Mouse (Mus musculus): ENCODE results near the gene Slfn8. TPM values are rescaled to one million over a fixed set of nuclear protein-coding genes. Genes with fewer than 3 reads are reported as not detected.
"Not testable (repeated sequence)": the region's sequence is repeated elsewhere in the genome, so short reads cannot be mapped to it uniquely, and the experiment has no call there.

Gene Slfn8
- under 1 TPM; 0.34 to 0.39 TPM for total RNA-seq (2021)

GRCm38 (mm10) chr11:83020621-83021020, at the start of gene Slfn8:
Slfn8 (minus strand) TSS chr11:83020810.
- DNase-seq (ENCODE audit: low spot score in 2 of 2) = no peak
- intact Hi-C loops (cut with DNase I) = no loop called here

GRCm38 (mm10) chr11:83067982-83068694, 47.5 kb upstream of the Slfn8 start:
- DNase-seq (ENCODE audit: low spot score in 2 of 2) = no peak
- intact Hi-C loops (cut with DNase I) = no loop called here

GRCm38 (mm10) chr11:83066640-83067531, 46.3 kb upstream of the Slfn8 start:
- DNase-seq (ENCODE audit: low spot score in 2 of 2) = no peak
- intact Hi-C loops (cut with DNase I) = no loop called here

GRCm38 (mm10) chr11:83065441-83066344, 45.1 kb upstream of the Slfn8 start:
- no peak for DNase-seq (ENCODE audit: low spot score in 2 of 2)

GRCm38 (mm10) chr11:83064946-83065345, 44.3 kb upstream of the Slfn8 start, which contains the start of gene Slfn2:
Slfn2 (plus strand) TSS chr11:83065112.
- intact Hi-C loops (cut with DNase I) = no loop called here
- DNase-seq (ENCODE audit: low spot score in 2 of 2) = no peak

More at GRCm38 (mm10) chr11:83065441-83066344, 45.1 kb upstream of the Slfn8 start:
- intact Hi-C loops (cut with DNase I) = no loop called here

- no peak for DNase-seq (ENCODE audit: low spot score in 2 of 2)
- intact Hi-C loops (cut with DNase I) = no loop called here
Observed at GRCm38 (mm10) chr11:83063941-83064349, 43.3 kb upstream of the Slfn8 start.

DNA sequence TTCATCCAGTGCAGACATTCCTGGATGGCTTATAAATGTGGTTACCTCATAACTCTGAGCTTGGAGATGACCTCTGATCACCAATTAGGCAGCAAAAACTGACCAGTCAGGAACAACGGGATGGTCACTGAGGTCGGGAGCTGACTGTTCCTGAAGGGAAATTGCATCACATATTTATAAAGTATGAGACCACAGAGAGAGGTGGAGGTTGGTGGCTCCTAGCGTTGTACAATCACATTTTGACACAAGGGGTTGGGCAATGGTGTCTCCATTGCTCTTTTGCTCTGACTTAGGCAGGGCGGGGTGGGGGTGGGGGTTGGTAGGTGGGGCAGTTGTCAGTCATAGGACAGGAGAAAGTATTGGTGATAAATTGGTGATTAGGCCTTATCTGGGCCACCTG, 42.5 kb upstream of the Slfn8 start:
- intact Hi-C loops (cut with DNase I) = no loop called here
- DNase-seq (ENCODE audit: low spot score in 2 of 2) = no peak

GRCm38 (mm10) chr11:83061806-83062205, 41.2 kb upstream of the Slfn8 start:
- no peak for DNase-seq (ENCODE audit: low spot score in 2 of 2)
- intact Hi-C loops (cut with DNase I) = no loop called here

GRCm38 (mm10) chr11:83060412-83061020, 39.9 kb upstream of the Slfn8 start:
- no peak for DNase-seq (ENCODE audit: low spot score in 2 of 2)
- intact Hi-C loops (cut with DNase I) = no loop called here

GRCm38 (mm10) chr11:83057863-83058262, 37.3 kb upstream of the Slfn8 start:
- intact Hi-C loops (cut with DNase I) = no loop called here
- no peak for DNase-seq (ENCODE audit: low spot score in 2 of 2)

DNA sequence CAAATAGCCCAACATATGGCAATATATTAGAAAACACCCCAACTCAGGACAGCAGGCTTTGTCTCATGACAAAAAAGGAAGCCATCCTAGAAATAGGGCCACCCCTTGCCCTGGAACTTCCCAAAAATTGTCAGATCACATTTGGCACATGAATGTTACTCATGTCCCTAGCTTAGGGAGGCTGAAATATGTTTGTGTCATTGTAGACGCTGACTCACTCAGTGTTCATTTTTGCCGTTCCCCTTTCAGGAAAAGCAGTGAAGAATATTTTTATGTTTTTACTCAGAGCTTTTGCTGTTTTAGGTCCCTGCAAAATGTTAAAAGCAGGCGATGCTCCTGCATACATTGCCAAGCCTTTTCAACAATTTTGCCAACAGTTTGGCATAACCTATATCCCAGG, 25.0 kb upstream of the Slfn8 start:
- intact Hi-C loops (cut with DNase I) = loop anchor here (5.0 to 10.0 kb wide), 2 partner anchors 73 to 149 kb away; partner anchors contain the start of gene Slfn3

GRCm38 (mm10) chr11:83043891-83044290, 23.3 kb upstream of the Slfn8 start:
- no peak for DNase-seq (ENCODE audit: low spot score in 2 of 2)
- intact Hi-C loops (cut with DNase I) = loop anchor here (10.0 kb wide), 1 partner anchor 151 kb away; the partner anchor contains the start of gene Slfn3

More for the DNA sequence above, 25.0 kb upstream of the Slfn8 start:
- no peak for DNase-seq (ENCODE audit: low spot score in 2 of 2)

- intact Hi-C loops (cut with DNase I) = loop anchor here (10.0 kb wide), 1 partner anchor 154 kb away; the partner anchor contains the start of gene Slfn3
- no peak for DNase-seq (ENCODE audit: low spot score in 2 of 2)
Observed at GRCm38 (mm10) chr11:83041000-83041399, 20.4 kb upstream of the Slfn8 start.

DNA sequence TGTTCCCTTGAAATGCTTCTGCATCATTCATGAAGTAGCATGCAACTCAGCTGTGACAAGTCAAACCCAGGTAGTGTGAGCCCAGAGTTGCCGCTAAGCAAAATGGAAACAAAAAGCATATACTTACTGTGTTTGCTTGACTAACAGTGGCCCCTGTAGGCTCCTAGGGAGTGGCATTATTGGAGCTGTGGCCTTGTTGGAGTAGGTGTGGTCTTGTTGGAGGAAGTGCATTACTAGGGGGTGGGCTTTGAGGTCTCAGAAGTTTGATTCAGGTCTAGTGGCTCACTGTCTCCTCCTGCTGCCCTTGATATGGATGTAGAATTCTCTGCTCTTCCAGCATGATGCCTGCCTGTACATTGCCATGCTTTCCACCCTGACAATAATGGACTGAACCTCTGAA, 19.7 kb upstream of the Slfn8 start:
- DNase-seq (ENCODE audit: low spot score in 2 of 2) = no peak
- intact Hi-C loops (cut with DNase I) = loop anchor here (10.0 kb wide), 1 partner anchor 154 kb away; the partner anchor contains the start of gene Slfn3

DNA sequence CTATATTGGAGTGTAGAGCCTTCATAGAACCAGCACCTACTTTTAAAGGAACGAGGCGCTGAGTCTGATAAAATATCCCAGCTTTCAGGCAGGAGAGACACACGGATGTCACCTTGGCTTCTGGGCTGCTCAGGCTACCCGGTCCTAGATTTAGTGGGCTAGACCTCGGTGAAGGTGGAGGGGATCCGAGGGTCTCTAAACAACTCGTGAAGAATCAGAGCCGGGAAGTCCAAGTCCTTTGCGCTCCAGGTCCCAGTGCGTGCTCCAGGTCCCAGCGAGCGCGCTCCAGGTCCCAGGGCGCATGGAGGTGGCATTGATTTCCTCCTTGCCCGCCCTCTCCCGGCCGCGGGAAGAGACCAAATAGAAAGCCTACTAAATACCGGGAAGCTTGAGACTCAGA, 19.2 kb upstream of the Slfn8 start:
- DNase-seq (ENCODE audit: low spot score in 2 of 2) = no peak
- intact Hi-C loops (cut with DNase I) = loop anchor here (10.0 kb wide), 1 partner anchor 155 kb away; the partner anchor contains the start of gene Slfn3

DNA sequence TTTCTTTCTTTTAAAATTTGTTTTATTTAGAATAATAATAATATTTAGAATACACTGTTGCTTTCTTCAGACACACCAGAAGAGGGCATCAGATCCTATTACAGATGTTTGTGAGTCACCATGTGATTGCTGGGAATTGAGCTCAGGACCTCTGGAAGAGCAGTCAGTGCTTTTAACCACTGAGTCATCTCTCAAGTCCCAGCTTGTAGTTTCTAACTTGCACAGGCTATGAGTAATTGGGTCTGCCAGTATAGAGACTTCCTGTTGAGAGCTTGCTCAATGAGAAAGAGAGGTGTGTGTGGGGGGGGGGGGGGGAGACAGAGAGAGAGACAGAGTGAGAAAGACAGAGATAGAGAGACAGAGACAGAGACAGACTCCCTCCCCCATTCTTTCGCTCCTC, 18.5 kb upstream of the Slfn8 start:
- intact Hi-C loops (cut with DNase I) = no loop called here
- DNase-seq (ENCODE audit: low spot score in 2 of 2) = no peak

DNA sequence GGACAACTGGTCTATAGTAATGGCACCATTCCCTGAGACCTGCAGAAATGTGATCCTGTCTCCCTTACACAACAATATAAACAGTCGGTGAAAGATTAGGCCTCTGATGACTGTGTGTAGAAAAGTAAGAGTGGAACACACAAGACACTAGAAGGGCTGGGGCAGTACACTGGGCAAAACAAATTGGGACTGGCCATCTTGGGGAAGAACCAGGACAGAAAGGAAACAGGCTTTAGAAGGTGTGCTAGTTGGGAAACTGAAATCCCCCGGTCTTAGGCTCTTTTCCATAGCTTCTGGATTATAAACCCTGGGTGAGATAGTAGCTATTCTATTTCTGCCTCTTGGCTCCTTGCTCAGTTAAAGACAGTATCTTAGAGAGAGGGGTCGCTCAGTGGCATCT, 18.1 kb upstream of the Slfn8 start:
- intact Hi-C loops (cut with DNase I); DNase-seq (ENCODE audit: low spot score in 2 of 2): not testable (repeated sequence)

DNA sequence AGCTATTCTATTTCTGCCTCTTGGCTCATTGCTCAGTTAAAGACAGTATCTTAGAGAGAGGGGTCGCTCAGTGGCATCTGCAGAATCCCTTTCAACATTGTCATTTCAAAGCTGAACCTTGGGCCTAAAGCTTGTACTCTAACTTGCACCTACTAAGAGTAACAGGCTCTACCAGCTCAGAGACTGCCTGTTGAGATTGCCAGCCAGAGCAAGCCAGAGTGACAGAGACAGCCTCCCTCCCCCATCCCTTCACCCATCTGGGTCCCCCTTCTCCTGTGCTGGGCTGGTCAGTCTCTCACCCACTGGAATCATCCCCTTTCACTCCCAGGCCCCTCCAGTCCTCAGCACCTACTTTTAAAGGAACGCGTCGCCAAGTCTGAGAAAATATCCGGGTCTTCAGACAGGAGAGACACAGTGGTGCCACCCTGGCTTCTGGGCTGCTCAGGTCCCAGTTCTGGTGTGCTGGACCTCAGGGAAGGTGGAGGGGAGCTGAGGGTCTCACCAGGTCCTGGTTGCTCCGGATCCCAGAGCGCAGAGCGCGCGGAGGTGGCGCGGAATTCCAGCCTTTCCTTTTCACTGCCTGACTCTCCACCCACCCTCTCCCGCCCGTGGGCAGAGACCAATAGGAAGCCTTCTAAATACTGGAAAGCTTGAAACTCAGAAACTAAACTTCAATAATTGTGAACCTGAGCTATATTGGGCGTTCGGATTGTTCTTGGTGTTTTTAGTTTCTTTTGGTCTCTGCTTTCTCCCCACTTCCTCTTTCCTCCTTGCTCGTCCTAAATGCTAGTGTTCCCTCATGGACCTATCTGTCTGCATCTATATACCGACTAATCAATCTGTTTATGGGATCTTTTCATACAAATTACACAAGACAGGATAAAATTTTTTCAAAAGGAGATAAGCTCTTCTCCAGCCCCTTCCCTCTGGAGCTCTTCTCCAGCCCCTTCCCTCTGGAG, 770 bp downstream of the Slfn8 start:
- DNase-seq (ENCODE audit: low spot score in 2 of 2); intact Hi-C loops (cut with DNase I): not testable (repeated sequence)

Data from left cerebral cortex, postnatal 36 days (tissue).